Mouse (Mus musculus): ENCODE measurements around the gene Ssbp4. TPM values are rescaled to one million over a fixed set of nuclear protein-coding genes. Genes with fewer than 3 reads are reported as not detected.
A peak's percentile ranks its signal among the peaks of the same experiment; 100 is the strongest.

Gene Ssbp4
- total RNA-seq, 2 experiments from 2014 or later: 250 to 264 TPM

DNA sequence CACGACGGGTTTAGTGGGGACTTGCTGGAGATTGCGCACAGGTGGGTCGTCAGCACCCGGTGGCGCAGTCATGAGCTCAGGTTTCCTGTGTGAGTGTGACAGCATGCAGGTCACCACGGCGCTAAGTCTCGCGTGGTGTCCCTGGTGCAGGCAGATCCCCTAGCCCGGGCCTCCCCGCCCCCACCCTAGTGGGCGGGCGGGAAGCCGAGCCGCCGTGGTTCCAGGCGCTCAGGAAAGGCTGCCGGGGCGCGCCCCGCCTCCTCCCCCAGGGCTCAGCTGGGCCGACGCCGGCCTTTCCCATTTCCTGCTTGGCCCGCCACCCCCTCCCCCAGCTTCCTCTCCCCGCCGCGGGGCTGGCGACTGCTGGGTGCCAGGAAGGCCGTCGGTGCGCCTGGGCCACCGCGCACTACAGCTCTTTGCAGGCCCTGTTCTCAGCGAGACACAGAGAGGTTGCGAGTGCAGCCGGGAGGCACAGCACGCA, 736 bp upstream of the Ssbp4 start:
- peak in 1 of 2 experiments; percentile 63 for DNase-seq (ENCODE audit: low spot score in 2 of 2)

DNA sequence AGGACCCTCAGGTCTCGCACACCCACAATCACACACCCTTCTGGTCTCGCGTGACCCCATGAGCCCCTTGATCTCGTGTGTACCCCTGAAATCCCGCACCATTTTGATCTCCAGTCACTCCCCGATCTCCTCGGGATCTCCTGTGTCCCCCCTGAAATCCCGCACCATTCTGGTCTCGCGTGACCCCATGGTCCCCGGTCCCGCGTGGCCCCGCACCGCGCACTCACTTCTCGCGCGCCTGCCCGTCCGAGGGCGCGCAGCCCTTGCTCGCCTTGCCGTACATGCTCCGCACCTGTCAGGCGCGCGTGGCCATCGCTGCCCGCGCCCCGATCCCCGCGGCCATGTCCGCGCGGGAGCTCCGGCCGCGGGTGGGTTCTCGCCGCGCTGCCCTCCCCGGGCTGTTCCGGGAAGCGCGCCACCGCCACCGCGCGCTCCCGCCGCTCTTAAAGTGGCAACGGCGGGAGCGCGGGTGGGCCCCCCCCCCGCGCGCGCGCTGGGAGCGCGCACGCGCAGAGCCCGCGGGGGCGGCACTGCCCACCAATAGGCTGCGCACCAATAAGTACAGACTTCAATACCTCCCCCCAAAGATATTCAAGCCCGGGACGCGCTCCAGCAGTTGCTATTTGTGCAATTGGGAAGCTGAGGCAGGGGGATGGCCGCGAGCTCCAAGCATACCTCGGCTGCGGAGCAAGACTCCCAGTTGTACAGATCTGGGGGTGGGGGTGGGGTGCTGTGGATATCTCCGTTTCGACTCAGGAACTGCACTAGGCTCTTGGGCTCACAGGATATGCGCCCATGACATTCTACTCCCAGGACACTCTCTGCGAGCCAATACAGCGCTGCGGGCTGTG, 549 bp downstream of the Ssbp4 start:
- peak in 1 of 2 experiments; percentile 47 for DNase-seq (ENCODE audit: low spot score in 2 of 2)

DNA sequence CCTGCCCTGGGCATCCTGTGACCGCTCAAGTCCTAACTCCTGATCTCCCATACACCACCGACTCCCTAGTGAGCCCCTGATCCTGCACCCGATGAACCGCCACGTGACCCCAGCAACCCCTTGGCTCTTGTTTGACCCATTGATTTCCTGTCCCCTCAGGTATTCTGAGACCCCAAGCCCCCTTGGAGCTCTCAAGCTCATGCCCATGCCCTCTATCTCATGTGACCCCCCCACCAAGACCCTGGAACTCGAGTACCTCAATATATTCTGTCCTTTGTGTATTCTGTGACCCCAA, 1.1 kb downstream of the Ssbp4 start:
- DNase-seq (ENCODE audit: low spot score in 2 of 2): no peak

DNA sequence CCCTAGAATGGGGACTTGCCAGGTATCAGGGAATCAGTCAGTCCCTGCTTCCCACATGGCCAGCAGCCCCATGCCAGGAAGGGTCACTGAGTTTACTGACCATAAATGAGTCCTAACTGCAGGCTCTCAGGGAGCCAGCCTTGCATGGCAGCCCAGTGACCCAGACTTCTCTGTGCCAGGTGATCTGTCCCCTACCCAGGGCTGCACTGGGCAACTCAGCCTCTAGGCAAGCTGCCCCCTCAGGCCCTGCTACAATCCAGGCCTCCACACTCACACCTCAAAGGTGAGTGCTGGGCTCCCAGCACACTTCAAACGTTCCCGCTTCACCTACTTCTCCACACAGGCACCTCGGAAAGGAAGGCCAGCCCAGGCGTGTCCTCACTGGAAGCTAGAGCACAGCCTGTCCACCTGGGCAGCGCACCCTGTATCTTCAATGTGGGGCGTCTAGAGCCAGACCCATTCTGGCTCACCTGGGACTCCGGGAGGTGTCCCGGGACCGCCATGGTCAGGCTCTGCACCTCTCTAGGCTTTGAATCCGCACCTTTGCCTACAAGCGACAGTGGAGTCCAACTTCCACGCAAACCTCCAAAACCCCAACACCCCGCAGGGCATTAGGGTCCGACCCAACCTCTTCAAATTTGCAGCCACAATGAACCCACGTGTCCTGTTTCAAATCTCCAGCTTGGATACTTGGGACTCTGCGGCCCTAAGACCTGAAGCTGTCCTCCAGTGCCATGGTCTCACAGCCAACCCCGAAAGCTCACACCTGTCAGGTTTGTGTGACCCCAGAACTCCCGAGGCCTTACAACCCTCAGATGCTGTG, 1.7 kb downstream of the Ssbp4 start:
- DNase-seq (ENCODE audit: low spot score in 2 of 2): no peak

DNA sequence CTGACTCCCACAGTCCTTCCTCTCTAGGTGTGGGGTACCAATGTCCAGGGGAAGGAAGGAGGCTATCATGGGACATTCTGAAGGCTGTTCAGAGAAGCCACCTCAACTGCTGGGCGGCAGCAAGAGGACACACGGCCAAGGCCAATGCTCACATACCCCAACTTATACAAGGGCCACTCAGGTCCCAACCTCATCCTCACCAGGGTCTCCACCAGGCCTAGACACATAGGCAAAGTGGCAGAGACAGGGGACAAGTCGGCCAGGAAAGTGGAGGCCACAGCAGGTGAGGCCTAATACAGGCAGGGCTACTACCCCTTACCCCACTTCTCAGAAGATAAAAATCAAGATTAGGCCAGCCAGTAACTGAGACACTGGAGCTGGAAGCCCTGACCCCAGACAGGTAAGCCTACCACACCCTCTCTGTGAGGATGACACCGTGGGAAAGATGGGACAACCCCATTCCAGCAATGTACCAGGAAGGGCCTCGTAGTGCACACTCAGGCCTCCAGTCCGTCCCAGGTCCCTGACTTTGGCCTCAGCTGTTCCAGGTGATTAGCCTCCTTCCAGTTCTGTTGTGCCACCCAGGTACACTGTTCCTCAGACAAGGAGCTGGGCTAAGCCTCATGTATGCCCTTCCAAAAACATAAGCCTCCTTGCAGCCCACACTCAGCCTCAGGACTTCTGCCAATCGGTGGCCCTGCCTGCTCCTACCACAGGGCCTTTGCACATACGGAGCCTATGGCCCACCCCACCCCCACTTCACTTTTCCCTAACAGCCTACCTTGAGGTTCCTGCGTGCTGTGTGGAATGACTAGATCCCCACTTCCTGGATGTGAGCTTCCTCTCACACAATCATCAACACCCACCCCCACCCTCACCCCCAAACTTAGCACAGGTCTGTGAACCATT, 2.5 kb downstream of the Ssbp4 start:
- DNase-seq (ENCODE audit: low spot score in 2 of 2): no peak

DNA sequence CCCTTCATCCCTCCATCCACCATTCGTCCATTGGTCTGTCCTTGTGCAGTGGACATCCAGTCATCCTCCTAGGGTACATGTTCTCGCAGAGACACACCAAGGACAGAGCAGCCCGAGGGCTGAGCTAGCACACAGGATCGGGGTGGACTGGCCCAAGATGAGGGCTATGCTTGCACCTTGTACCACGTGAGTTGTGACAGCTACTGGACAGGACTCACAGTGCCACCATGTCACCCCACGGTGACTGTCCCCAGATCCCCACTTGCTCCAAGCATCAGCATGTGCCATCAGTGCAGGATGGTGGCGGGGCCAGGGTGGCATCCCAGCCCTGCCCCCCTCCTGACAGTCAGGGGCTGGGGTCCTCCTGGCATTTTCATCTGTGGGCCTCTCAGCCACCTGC, 4.1 kb downstream of the Ssbp4 start:
- no peak for DNase-seq (ENCODE audit: low spot score in 2 of 2)

DNA sequence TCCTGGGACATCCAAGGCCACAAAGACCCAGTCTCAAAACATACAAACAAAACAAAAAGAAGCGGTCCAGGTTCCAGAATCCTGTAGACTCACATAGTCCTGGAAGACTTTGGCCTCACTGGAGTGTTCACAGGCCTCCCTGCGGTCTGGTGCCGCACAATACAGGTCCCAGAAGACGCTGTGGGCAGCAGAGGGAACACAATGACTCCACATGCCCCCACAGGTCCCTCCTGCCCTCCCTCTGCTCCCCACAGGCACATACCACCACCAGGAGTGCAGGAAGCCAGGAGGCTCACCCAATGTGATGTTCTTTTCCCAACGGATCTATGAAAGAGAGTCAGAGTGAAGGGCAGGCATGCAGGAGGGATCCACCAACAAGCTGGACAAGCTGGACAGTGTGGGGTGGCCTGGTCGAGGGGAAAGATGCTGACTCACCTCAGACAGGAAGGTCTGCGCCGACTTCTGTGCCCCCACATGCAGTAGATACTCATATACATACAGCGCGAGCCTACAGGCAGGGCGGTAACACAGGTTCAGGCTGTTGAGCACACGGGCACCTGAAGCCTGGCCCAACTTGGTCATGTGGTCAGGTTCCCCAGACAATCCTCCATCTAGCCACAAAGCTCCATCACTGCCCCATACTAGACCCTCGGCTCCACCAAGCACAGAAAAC, 6.4 kb downstream of the Ssbp4 start:
- no peak for DNase-seq (ENCODE audit: low spot score in 2 of 2)

DNA sequence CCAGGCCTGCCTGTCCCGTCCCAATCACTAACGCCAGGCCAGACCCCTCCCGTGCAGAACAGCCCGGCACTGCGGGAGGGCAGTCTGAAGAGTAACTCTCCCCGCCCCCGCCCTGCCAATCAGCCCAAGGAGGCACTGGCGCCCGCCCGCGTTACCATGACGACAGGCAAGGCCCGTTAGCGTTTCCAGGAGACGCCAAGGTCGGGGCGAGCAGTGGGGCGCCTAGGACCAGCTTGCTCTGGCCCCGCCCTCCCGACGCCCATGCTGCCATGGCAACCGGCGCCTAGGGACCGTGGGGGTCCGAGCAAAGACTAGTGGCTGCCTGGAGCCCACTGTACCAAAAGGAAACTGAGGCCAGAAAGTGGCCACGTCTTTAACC, 7.4 kb downstream of the Ssbp4 start:
- DNase-seq (ENCODE audit: low spot score in 2 of 2): peak; percentile 80 to 87

DNA sequence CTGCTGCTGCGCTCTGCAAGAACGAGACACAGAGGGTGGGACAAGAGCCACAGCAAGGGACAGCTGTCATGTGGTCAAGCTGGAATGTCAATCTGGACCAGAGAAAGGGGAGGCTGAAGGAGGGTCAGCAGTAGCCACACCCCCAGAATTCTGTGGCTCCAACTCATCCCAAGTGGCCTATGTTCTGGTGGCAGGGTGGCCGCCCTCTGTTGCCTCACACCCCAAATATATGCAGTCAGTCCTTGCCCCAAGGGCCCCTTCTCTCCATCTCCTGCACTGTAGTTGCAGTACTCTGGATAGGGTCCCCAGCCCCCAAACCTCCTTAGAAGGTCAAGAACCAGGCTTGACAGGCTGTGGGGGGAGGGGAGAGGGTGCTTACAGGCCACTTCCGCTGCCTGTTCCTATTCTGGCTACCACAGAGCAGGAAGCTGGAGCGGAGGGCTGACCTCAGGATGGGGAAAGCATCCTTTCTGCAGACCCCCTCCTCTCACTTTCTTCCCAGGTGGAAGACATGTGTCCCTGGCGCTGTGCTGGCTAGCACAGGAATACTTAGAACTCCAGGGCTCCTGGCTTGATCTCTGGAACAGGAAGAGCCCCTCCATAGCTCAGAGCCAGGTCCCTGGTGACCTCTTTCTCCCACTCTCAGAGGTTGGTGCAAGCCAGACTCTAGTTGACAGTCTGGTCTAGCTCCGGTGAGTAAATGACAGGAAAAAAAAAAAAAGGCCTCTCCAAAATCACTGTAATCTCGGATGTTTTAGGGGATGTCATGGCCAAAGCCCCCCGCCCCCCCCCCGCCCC, 8.0 kb downstream of the Ssbp4 start:
- DNase-seq (ENCODE audit: low spot score in 2 of 2): no peak

DNA sequence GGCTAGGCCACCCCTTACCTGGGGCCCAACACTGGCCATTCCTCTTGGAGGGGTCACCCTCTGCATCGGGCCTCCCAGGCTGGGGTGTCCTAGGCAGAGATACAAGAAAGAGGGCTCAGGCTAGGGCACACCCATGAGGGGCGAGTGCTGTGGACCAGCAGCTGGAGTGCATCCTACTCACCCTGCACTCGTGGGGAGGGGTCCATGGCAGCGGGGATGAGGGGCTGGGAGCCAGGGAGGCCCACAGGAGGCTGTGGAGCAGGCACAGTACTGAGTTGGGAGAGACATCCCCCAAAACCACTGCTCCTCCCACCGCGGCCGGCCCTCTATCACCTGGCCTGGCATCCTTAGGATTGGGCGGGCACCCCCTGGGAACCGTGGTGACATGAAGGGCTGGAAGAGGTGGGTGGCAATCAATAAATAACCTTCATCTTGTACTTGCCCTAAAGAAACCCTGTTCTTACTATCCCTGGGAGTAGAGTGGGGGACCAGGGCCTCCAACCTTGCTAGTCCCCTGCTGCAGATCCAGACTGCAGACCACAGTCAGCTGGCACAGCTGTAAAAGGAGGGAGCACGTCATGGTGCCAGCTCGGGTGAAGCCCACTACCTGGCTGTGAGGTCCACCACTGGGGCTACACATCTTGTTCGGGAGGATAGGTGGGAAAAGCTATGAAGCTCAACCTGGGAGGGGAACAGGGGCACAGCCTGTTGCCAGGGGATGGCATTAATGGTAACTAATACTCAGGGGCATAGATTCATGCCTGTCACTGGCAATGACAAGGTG, 9.0 kb downstream of the Ssbp4 start:
- DNase-seq (ENCODE audit: low spot score in 2 of 2): no peak

DNA sequence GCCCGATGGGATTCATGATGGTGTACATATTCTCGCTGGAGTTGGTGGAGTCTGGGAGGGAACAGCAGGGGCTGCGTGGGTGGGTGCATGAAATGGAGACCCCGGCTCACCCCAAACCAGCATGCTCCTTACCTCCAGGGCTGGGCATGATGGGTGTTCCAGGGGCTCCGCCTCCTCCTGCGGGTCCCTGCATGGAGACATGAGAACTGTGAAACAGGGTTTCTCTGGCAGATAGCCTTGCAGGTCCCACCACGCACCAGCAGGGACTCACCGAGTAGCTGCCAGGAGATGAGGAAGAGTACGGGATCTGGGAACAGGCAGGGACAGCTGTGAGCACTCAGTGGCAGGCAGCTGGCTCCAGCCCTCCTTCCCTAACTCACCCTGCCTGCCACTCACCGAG, 9.9 kb downstream of the Ssbp4 start:
- DNase-seq (ENCODE audit: low spot score in 2 of 2): no peak

DNA sequence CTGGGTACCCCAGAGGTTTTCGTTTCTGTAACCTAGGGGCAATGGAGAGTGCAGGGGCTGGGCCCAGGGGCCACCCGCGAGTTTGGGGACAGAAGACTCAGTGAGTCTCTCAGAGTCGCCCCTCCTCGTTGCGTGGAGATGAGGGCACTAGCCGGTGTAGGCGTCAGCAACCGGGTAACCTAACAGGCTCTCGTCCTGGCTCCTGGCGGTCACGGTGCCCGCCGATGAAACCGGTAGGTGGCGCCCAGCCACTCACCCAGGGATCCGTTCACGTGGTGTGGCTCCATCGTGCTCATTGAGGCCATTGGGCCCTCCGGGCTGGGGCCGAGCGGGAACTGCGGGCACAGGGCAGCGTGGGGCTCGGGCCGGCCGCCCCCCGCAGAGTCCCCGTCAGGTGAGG, 10.4 kb downstream of the Ssbp4 start:
- DNase-seq (ENCODE audit: low spot score in 2 of 2): peak; percentile 85 to 86

DNA sequence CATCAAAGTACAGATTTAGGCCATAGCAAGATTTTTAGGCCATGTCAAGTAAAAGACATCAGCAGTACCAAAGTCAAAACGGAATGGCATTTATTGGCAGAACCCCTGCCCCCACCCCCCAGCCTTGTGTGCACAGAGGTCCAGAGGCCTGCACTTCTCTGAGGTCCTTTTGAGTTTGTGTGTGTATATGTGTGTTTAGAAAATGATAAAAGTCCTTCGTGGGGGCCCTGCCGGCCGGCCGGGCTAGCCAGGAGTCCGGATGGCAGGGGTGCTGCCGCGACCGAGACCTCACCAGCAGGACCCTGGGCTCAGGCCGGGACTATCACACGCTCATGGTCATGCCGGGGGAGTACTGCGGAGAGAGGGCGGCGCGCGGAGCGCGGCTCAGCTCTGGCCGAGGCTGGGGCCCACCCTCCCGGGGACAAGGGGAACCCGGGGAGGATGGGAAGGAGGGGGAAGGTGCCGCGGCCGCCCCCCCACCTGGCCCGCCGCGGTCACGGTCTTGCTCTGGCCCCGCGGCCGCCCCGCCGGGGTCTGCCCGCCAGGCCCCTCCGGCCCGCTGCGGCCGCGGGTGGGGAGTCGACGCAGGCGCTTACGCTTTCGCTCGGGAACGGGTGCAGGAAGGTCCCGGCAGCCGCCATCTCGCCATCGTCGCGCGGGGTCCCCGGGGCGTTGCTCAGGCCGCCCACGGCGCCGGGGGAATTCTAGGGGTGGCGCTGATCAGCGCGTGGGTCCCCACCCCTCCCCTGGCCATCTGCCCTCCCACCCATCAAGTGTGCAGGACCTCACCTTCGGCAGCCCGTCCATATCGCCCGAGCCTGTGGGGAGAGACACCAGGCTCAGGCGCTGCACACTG, 11.0 kb downstream of the Ssbp4 start:
- no peak for DNase-seq (ENCODE audit: low spot score in 2 of 2)

DNA sequence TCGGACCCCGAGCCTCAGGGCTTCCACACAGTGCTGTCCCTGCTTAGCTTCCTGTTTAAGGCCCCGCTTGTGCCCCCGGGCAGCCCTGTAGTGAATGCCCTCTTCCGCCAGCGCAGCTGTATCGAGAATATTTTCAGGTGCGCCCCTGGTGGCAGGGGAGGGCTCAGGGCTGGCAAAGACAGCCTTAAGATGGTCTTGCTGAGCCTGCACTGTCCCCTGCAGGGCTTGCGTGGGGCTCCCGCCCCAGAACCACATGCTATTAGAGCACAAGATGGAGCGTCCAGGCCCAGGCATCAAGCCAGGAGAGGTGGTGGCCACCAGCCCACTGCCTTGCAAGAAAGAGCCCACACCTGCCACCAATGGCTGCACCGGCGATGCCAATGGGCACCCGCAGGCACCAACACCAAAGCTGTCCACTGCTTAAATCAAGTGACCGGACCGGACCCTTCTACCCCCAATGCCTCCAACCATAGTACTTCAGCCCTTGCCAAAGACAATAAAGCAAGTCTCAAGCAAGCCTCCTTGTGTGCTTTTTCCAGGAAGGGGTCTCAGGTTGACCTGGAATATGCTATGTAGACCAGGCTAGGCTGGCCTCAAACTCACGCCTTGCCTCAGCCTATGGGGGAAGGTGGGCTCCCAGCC, 11.8 kb downstream of the Ssbp4 start:
- no peak for DNase-seq (ENCODE audit: low spot score in 2 of 2)

DNA sequence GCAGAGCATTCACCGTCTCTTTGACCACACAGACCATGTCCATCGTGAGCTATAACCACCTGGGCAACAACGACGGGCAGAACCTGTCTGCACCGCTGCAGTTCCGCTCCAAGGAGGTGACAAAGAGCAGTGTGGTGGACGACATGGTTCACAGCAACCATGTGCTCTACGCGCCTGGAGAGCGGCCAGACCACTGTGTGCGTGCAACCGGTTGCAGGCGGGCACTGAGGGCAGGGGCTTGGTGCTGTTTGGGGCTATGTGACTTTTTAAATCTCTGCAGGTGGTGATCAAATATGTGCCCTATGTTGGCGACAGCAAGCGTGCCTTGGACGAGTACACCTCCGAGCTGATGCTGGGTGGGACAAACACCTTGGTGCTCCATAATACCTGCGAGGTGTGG, 12.5 kb downstream of the Ssbp4 start:
- no peak for DNase-seq (ENCODE audit: low spot score in 2 of 2)

DNA sequence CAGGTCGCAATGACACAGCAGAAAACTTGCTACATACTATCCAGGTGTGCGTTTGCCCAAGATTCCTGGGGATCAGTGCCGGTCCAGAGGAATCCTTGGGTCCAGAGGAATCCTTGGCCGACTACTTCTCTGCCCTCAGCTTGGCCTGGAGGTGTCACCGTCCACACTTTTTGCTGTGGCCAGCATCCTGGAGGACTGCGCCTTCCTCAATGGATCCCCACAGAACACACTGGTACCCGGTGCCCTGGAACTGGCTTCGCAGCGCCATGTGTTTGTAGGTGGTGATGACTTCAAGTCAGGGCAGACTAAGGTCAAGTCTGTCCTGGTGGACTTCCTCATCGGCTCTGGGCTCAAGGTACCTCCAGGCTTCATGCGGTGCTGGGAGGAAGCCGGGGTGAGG, 12.9 kb downstream of the Ssbp4 start:
- DNase-seq (ENCODE audit: low spot score in 2 of 2): no peak

DNA sequence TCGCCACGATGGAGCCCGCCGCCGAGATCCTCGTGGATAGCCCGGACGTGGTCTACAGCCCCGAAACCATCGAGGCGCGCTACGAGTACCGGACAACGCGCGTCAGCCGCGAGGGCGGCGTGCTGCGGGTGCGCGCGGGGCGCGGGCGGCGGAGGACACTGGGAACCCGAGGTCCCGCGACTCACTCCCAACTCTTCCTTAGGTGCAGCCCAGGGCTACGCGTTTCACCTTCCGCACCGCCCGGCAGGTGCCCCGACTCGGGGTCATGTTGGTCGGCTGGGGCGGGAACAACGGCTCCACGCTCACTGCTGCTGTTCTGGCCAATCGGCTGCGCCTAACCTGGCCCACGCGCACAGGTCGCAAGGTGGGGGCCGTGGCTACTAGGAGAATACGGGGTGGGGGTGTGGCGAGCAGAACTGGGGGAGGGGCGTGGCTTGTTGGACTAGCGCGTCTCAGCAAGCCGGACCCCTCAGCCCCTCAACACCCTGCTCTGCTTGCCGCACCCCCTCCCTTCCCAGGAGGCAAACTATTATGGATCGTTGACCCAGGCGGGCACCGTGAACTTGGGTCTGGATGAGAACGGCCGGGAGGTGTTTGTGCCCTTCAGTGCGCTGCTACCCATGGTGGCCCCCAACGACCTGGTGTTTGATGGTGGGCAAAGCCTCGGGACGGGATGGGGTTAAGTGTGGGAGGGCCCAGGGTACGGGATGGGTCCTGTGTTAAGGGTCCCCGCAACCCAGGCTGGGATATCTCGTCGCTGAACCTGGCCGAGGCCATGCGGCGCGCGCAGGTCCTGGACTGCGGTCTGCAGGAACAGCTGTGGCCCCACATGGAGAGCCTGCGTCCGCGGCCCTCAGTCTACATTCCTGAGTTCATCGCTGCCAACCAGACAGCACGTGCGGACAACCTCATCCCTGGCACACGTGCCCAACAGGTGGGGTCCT, 13.8 kb downstream of the Ssbp4 start:
- DNase-seq (ENCODE audit: low spot score in 2 of 2): no peak

Measured in left cerebral cortex, adult 18-20 months (tissue).